Mouse (Mus musculus): Measurements from ENCODE around the gene 2210011C24Rik. TPM values are rescaled to one million over a fixed set of nuclear protein-coding genes. Genes with fewer than 3 reads are reported as not detected.

2210011C24Rik gene
- polyA plus RNA-seq, 1 experiment from 2014 or later, result 0.30 TPM

GRCm38 (mm10) chr8:83980250-83980649 is 31.7 kb downstream of the 2210011C24Rik start:
- H3K27ac ChIP-seq, result peak overlapping the region; percentile 73
- no peaks in the 10 kb centered on the region for H3K27me3 ChIP-seq (ENCODE audit: insufficient read depth, poor library complexity, severe bottlenecking)
- 77% methylated on average over 1 of the region's 1 CpGs for WGBS
- no peaks in the 10 kb centered on the region for H3K9me3 ChIP-seq
- peaks cover 48% of the 10 kb centered on the region for H3K4me1 ChIP-seq
- no peak overlapping the region; the same call in 1 of the 2 replicates for H3K4me3 ChIP-seq
- peak; percentile 83 for DNase-seq (ENCODE audit: low spot score)
- H3K36me3 ChIP-seq, result peaks cover 66% of the 10 kb centered on the region

- H3K27ac ChIP-seq, result peak overlapping the region; percentile 39; the same call in 1 of the 2 replicates
- peaks cover 47% of the 10 kb centered on the region for H3K36me3 ChIP-seq
- peaks cover 64% of the 10 kb centered on the region for H3K4me1 ChIP-seq
Observed at GRCm38 (mm10) chr8:83978200-83978599, 33.8 kb downstream of the 2210011C24Rik start.

GRCm38 (mm10) chr8:83977646-83978045 is 34.3 kb downstream of the 2210011C24Rik start:
- Histone ChIP-seq H3K27me3 (ENCODE audit: insufficient read depth, poor library complexity, severe bottlenecking) (no peaks in the 10 kb centered on the region), H3K4me3 (peak overlapping the region; percentile 20), H3K4me1 (peaks cover 64% of the 10 kb centered on the region), H3K27ac (peak overlapping the region; percentile 39; the same call in 1 of the 2 replicates), H3K9me3 (no peaks in the 10 kb centered on the region), H3K36me3 (peaks cover 41% of the 10 kb centered on the region)
- no peak for DNase-seq (ENCODE audit: low spot score)
- 50% methylated on average over 6 of the region's 6 CpGs for WGBS

More at GRCm38 (mm10) chr8:83978200-83978599, 33.8 kb downstream of the 2210011C24Rik start:
- DNase-seq (ENCODE audit: low spot score), result no peak
- no peak overlapping the region for H3K4me3 ChIP-seq
- H3K9me3 ChIP-seq, result no peaks in the 10 kb centered on the region
- no peaks in the 10 kb centered on the region for H3K27me3 ChIP-seq (ENCODE audit: insufficient read depth, poor library complexity, severe bottlenecking)
- 69% methylated on average over 9 of the region's 9 CpGs for WGBS

- H3K4me3 ChIP-seq, result peak overlapping the region; percentile 20; the same call in 1 of the 2 replicates
- WGBS, result 85% methylated on average over 5 of the region's 5 CpGs
- no peaks in the 10 kb centered on the region for H3K27me3 ChIP-seq (ENCODE audit: insufficient read depth, poor library complexity, severe bottlenecking)
- peaks cover 34% of the 10 kb centered on the region for H3K36me3 ChIP-seq
- H3K4me1 ChIP-seq, result peaks cover 69% of the 10 kb centered on the region
- H3K27ac ChIP-seq, result peak overlapping the region; percentile 39; the same call in 1 of the 2 replicates
- no peak for DNase-seq (ENCODE audit: low spot score)
- H3K9me3 ChIP-seq, result no peaks in the 10 kb centered on the region
Observed at GRCm38 (mm10) chr8:83976779-83977350, 35.1 kb downstream of the 2210011C24Rik start.

- H3K4me1 ChIP-seq, result peaks cover 75% of the 10 kb centered on the region
- 84% methylated on average over 4 of the region's 4 CpGs for WGBS
Observed at GRCm38 (mm10) chr8:83976101-83976630, 35.8 kb downstream of the 2210011C24Rik start.

GRCm38 (mm10) chr8:83974521-83974920 is 37.5 kb downstream of the 2210011C24Rik start:
- DNase-seq (ENCODE audit: low spot score), result no peak
- WGBS, result 59% methylated on average over 4 of the region's 4 CpGs
- Histone ChIP-seq H3K27me3 (ENCODE audit: insufficient read depth, poor library complexity, severe bottlenecking) (no peaks in the 10 kb centered on the region), H3K4me3 (peak overlapping the region; percentile 94), H3K27ac (peak overlapping the region; percentile 23; the same call in 1 of the 2 replicates), H3K36me3 (peaks cover 17% of the 10 kb centered on the region), H3K9me3 (no peaks in the 10 kb centered on the region), H3K4me1 (peaks cover 61% of the 10 kb centered on the region)

More at GRCm38 (mm10) chr8:83976101-83976630, 35.8 kb downstream of the 2210011C24Rik start:
- Histone ChIP-seq H3K27me3 (ENCODE audit: insufficient read depth, poor library complexity, severe bottlenecking) (no peaks in the 10 kb centered on the region), H3K36me3 (peaks cover 27% of the 10 kb centered on the region), H3K4me3 (no peak overlapping the region), H3K27ac (no peak overlapping the region), H3K9me3 (no peaks in the 10 kb centered on the region)
- no peak for DNase-seq (ENCODE audit: low spot score)

GRCm38 (mm10) chr8:83973161-83974031 is 38.6 kb downstream of the 2210011C24Rik start:
- H3K4me1 ChIP-seq, result peaks cover 51% of the 10 kb centered on the region
- peak overlapping the region; percentile 94 for H3K4me3 ChIP-seq
- no peak for DNase-seq (ENCODE audit: low spot score)
- H3K36me3 ChIP-seq, result peaks cover 20% of the 10 kb centered on the region
- WGBS, result 2% methylated on average over 36 of the region's 37 CpGs
- peak overlapping the region; percentile 94 for H3K27ac ChIP-seq
- H3K27me3 ChIP-seq (ENCODE audit: insufficient read depth, poor library complexity, severe bottlenecking), result no peaks in the 10 kb centered on the region
- no peaks in the 10 kb centered on the region for H3K9me3 ChIP-seq

- DNase-seq (ENCODE audit: low spot score), result peak; percentile 100
- WGBS, result under 1% methylated on average over 82 of the region's 94 CpGs
- H3K9me3 ChIP-seq, result no peaks in the 10 kb centered on the region
- H3K27ac ChIP-seq, result peak within 1 kb of the TSS; percentile 94
- H3K4me1 ChIP-seq, result peaks cover 42% of the 10 kb centered on the region
- peak within 1 kb of the TSS; percentile 94 for H3K4me3 ChIP-seq
- no peaks in the 10 kb centered on the region for H3K27me3 ChIP-seq (ENCODE audit: insufficient read depth, poor library complexity, severe bottlenecking)
- H3K36me3 ChIP-seq, result peaks cover 26% of the 10 kb centered on the region
Observed at GRCm38 (mm10) chr8:83972150-83973120, 39.5 kb downstream of the 2210011C24Rik start, which contains the start of gene Prkaca. Gene Prkaca, plus strand, starts transcription at chr8:83972993.

- no peaks in the 10 kb centered on the region for H3K9me3 ChIP-seq
- WGBS, result 71% methylated on average over 6 of the region's 6 CpGs
- peak overlapping the region; percentile 94 for H3K4me3 ChIP-seq
- H3K27ac ChIP-seq, result peak overlapping the region; percentile 94; the same call in 1 of the 2 replicates
- peaks cover 34% of the 10 kb centered on the region for H3K36me3 ChIP-seq
- no peaks in the 10 kb centered on the region for H3K27me3 ChIP-seq (ENCODE audit: insufficient read depth, poor library complexity, severe bottlenecking)
- peaks cover 34% of the 10 kb centered on the region for H3K4me1 ChIP-seq
- DNase-seq (ENCODE audit: low spot score), result no peak
Observed at GRCm38 (mm10) chr8:83971661-83972060, 40.3 kb downstream of the 2210011C24Rik start.

- Histone ChIP-seq H3K9me3 (no peaks in the 10 kb centered on the region), H3K27me3 (ENCODE audit: insufficient read depth, poor library complexity, severe bottlenecking) (no peaks in the 10 kb centered on the region), H3K4me3 (no peak overlapping the region), H3K4me1 (peaks cover 29% of the 10 kb centered on the region), H3K27ac (no peak overlapping the region), H3K36me3 (peaks cover 37% of the 10 kb centered on the region)
- WGBS, result 89% methylated on average over 4 of the region's 4 CpGs
- no peak for DNase-seq (ENCODE audit: low spot score)
Observed at GRCm38 (mm10) chr8:83971121-83971520, 40.9 kb downstream of the 2210011C24Rik start.

GRCm38 (mm10) chr8:83967701-83968100 is 44.3 kb downstream of the 2210011C24Rik start:
- Histone ChIP-seq H3K27ac (no peak overlapping the region), H3K36me3 (peaks cover 55% of the 10 kb centered on the region), H3K9me3 (no peaks in the 10 kb centered on the region), H3K4me1 (peaks cover 11% of the 10 kb centered on the region), H3K4me3 (no peak overlapping the region), H3K27me3 (ENCODE audit: insufficient read depth, poor library complexity, severe bottlenecking) (no peaks in the 10 kb centered on the region)
- no peak for DNase-seq (ENCODE audit: low spot score)
- whole genome bisulfite sequencing, result 91% methylated on average over 7 of the region's 7 CpGs

Measured in heart, embryonic 10.5 days (tissue).